Mouse (Mus musculus): Measurements from ENCODE around the gene Fubp3. TPM values are rescaled to one million over a fixed set of nuclear protein-coding genes. Genes with fewer than 3 reads are reported as not detected.

Fubp3 gene
- polyA plus RNA-seq, 1 experiment from 2014 or later = 61.2 TPM

DNA sequence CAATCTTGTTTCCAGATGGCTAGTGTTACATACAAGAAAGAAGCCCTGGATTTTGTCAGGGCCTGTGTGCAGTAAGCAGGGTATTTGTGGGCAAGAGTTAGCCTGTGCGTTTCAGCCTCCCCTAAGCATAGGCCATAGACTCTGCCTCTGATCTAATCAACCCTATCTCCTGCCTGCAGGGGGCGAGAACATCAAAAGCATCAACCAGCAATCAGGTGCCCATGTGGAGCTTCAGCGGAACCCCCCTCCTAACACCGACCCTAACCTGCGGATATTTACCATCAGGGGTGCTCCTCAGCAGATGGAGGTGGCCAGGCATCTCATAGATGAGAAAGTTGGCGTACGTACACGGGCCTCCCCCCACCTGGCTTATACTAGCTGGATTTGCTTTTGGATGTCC, 38.9 kb downstream of the Fubp3 start:
- no peaks in the 10 kb centered on the region for H3K27me3 ChIP-seq (replicated peaks; ENCODE audit: control insufficient read depth, insufficient read depth, low read length)
- H3K36me3 ChIP-seq (ENCODE audit: control insufficient read depth, insufficient read depth, low read length) = peaks cover 37% of the 10 kb centered on the region

GRCm38 (mm10) chr2:31612627-31613026, 40.2 kb downstream of the Fubp3 start:
- Histone ChIP-seq H3K27me3 (replicated peaks; ENCODE audit: control insufficient read depth, insufficient read depth, low read length) (no peaks in the 10 kb centered on the region), H3K9ac (ENCODE audit: low read depth, low read length) (no peak overlapping the region), H3K36me3 (ENCODE audit: control insufficient read depth, insufficient read depth, low read length) (peaks cover 39% of the 10 kb centered on the region), H3K27ac (ENCODE audit: low read length) (no peak overlapping the region), H3K4me3 (ENCODE audit: low read length) (no peak overlapping the region), H3K4me2 (ENCODE audit: low read depth, low read length) (no peak overlapping the region), H3K4me1 (ENCODE audit: control insufficient read depth, insufficient read depth, low read length) (no peaks in the 10 kb centered on the region), H3K9me3 (ENCODE audit: control insufficient read depth, low read length) (no peaks in the 10 kb centered on the region)
- 78% methylated on average over 6 of the region's 6 CpGs for WGBS
- no peak for ATAC-seq

More for the DNA sequence above, 38.9 kb downstream of the Fubp3 start:
- no peak overlapping the region for H3K9ac ChIP-seq (ENCODE audit: low read depth, low read length)
- no peak overlapping the region for H3K4me2 ChIP-seq (ENCODE audit: low read depth, low read length)
- H3K4me3 ChIP-seq (ENCODE audit: low read length) = no peak overlapping the region
- H3K27ac ChIP-seq (ENCODE audit: low read length) = no peak overlapping the region
- no peaks in the 10 kb centered on the region for H3K4me1 ChIP-seq (ENCODE audit: control insufficient read depth, insufficient read depth, low read length)
- no peaks in the 10 kb centered on the region for H3K9me3 ChIP-seq (ENCODE audit: control insufficient read depth, low read length)
- ATAC-seq = no peak
- WGBS = 78% methylated on average over 8 of the region's 8 CpGs

GRCm38 (mm10) chr2:31613781-31614180, 41.3 kb downstream of the Fubp3 start:
- no peaks in the 10 kb centered on the region for H3K27me3 ChIP-seq (replicated peaks; ENCODE audit: control insufficient read depth, insufficient read depth, low read length)
- no peak overlapping the region for H3K9ac ChIP-seq (ENCODE audit: low read depth, low read length)
- H3K9me3 ChIP-seq (ENCODE audit: control insufficient read depth, low read length) = no peaks in the 10 kb centered on the region
- H3K36me3 ChIP-seq (ENCODE audit: control insufficient read depth, insufficient read depth, low read length) = peaks cover 40% of the 10 kb centered on the region
- no peak for ATAC-seq
- H3K4me2 ChIP-seq (ENCODE audit: low read depth, low read length) = no peak overlapping the region
- H3K27ac ChIP-seq (ENCODE audit: low read length) = no peak overlapping the region
- H3K4me3 ChIP-seq (ENCODE audit: low read length) = no peak overlapping the region
- H3K4me1 ChIP-seq (ENCODE audit: control insufficient read depth, insufficient read depth, low read length) = no peaks in the 10 kb centered on the region
- 85% methylated on average over 7 of the region's 7 CpGs for WGBS

- Histone ChIP-seq H3K4me2 (ENCODE audit: low read depth, low read length) (no peak overlapping the region), H3K27ac (ENCODE audit: low read length) (no peak overlapping the region), H3K9me3 (ENCODE audit: control insufficient read depth, low read length) (no peaks in the 10 kb centered on the region), H3K27me3 (replicated peaks; ENCODE audit: control insufficient read depth, insufficient read depth, low read length) (no peaks in the 10 kb centered on the region), H3K9ac (ENCODE audit: low read depth, low read length) (no peak overlapping the region), H3K4me1 (ENCODE audit: control insufficient read depth, insufficient read depth, low read length) (no peaks in the 10 kb centered on the region), H3K36me3 (ENCODE audit: control insufficient read depth, insufficient read depth, low read length) (0 out of 2 replicates have a peak, but pooled peaks cover 17% of the 10 kb centered on the region), H3K4me3 (ENCODE audit: low read length) (no peak overlapping the region)
- WGBS = 79% methylated on average over 14 of the region's 14 CpGs
- no peak for ATAC-seq
These were observed 46.2 kb downstream of the Fubp3 start for GRCm38 (mm10) chr2:31618484-31619161.

DNA sequence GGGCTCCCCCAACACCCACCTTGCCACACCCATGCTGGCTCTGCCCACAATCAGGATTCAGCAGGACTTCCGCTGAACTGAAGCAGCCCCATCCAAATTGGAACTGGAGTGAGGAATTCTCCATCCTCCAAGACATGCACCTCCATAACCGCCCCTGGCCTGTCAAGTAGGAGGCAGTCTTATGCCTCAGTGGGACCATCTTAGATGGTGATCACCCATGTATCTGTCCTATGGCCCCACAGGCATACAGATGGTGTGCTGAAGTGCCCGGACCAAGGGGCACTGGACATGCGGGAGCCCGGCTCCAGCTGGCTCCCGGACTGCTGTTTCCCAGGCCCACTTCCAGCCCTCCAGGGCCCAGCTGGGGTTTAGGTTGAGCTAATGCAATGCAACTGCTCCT, 46.8 kb downstream of the Fubp3 start:
- 87% methylated on average over 6 of the region's 6 CpGs for WGBS
- H3K36me3 ChIP-seq (ENCODE audit: control insufficient read depth, insufficient read depth, low read length) = 0 out of 2 replicates have a peak, but pooled peaks cover 13% of the 10 kb centered on the region
- no peaks in the 10 kb centered on the region for H3K27me3 ChIP-seq (replicated peaks; ENCODE audit: control insufficient read depth, insufficient read depth, low read length)
- H3K4me2 ChIP-seq (ENCODE audit: low read depth, low read length) = no peak overlapping the region
- peaks cover 4% of the 10 kb centered on the region; the same call in 1 of the 2 replicates for H3K9me3 ChIP-seq (ENCODE audit: control insufficient read depth, low read length)
- H3K4me3 ChIP-seq (ENCODE audit: low read length) = no peak overlapping the region
- H3K27ac ChIP-seq (ENCODE audit: low read length) = no peak overlapping the region
- ATAC-seq = no peak
- no peaks in the 10 kb centered on the region for H3K4me1 ChIP-seq (ENCODE audit: control insufficient read depth, insufficient read depth, low read length)
- no peak overlapping the region for H3K9ac ChIP-seq (ENCODE audit: low read depth, low read length)

GRCm38 (mm10) chr2:31633531-31633930, 61.1 kb downstream of the Fubp3 start:
- Histone ChIP-seq H3K9me3 (ENCODE audit: control insufficient read depth, low read length) (no peaks in the 10 kb centered on the region), H3K9ac (ENCODE audit: low read depth, low read length) (no peak overlapping the region), H3K36me3 (ENCODE audit: control insufficient read depth, insufficient read depth, low read length) (no peaks in the 10 kb centered on the region), H3K4me3 (ENCODE audit: low read length) (no peak overlapping the region), H3K27me3 (replicated peaks; ENCODE audit: control insufficient read depth, insufficient read depth, low read length) (peaks cover 70% of the 10 kb centered on the region), H3K27ac (ENCODE audit: low read length) (no peak overlapping the region), H3K4me1 (ENCODE audit: control insufficient read depth, insufficient read depth, low read length) (peaks cover 24% of the 10 kb centered on the region), H3K4me2 (ENCODE audit: low read depth, low read length) (no peak overlapping the region)
- ATAC-seq = no peak
- 51% methylated on average over 3 of the region's 3 CpGs for whole genome bisulfite sequencing

DNA sequence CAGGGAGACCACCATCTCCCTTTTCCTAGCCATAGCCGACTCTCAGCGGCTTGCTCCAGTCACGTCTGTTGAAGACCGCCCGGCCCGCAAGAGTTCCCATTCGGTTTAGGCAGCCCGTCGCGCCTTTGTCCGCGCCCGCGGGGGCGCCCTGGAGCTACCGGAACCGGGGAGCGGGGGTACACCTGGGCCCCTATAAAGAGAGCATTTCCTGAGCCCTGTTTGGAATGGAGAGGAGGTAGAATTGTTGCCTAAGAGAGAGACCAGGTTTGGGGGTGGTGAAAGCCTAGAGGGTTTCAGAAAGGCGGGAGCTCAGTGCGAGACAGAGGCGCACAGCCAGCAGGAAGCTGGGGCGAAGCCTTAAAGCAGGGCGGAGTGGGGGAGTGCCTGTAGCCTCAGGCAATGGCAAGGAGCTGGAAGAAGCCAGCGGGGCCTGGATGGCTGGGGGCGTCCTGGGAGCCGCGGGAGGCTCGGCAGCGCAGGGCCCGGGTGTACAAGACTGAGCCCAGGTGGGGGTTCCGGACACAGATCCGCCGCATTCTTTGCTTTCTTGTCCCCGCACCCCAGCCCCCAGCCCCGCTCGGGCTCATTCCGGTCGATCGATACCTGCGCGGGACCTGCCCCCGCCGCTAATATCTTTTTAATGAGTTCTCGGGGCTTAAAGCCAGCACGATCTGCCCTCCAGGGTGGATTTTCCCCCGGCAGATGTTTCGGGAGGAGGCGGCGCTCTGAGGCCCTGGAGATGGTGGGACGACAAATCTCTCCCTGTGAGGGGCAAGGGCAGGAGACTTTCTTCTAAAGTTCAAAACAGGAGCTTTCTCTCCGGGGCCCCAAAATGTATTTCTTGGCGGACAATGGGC, 63.1 kb downstream of the Fubp3 start:
- ATAC-seq = no peak
- Histone ChIP-seq H3K27ac (ENCODE audit: low read length) (no peak overlapping the region), H3K9me3 (ENCODE audit: control insufficient read depth, low read length) (no peaks in the 10 kb centered on the region), H3K4me2 (ENCODE audit: low read depth, low read length) (peak overlapping the region; percentile 37), H3K4me1 (ENCODE audit: control insufficient read depth, insufficient read depth, low read length) (peaks cover 24% of the 10 kb centered on the region), H3K36me3 (ENCODE audit: control insufficient read depth, insufficient read depth, low read length) (no peaks in the 10 kb centered on the region), H3K27me3 (replicated peaks; ENCODE audit: control insufficient read depth, insufficient read depth, low read length) (peaks cover 90% of the 10 kb centered on the region), H3K4me3 (ENCODE audit: low read length) (peak overlapping the region; percentile 23), H3K9ac (ENCODE audit: low read depth, low read length) (0 out of 2 replicates have a peak overlapping the region, but pooled peaks have one; percentile 11)
- WGBS = under 1% methylated on average over 52 of the region's 52 CpGs

GRCm38 (mm10) chr2:31636138-31636741, 63.8 kb downstream of the Fubp3 start:
- 0 out of 2 replicates have a peak overlapping the region, but pooled peaks have one; percentile 11 for H3K9ac ChIP-seq (ENCODE audit: low read depth, low read length)
- 0% methylated on average over 48 of the region's 48 CpGs for WGBS
- H3K36me3 ChIP-seq (ENCODE audit: control insufficient read depth, insufficient read depth, low read length) = no peaks in the 10 kb centered on the region
- peak overlapping the region; percentile 16; the same call in 1 of the 2 replicates for H3K4me2 ChIP-seq (ENCODE audit: low read depth, low read length)
- peak overlapping the region; percentile 23 for H3K4me3 ChIP-seq (ENCODE audit: low read length)
- no peak for ATAC-seq
- no peaks in the 10 kb centered on the region for H3K9me3 ChIP-seq (ENCODE audit: control insufficient read depth, low read length)
- peaks cover 24% of the 10 kb centered on the region for H3K4me1 ChIP-seq (ENCODE audit: control insufficient read depth, insufficient read depth, low read length)
- peaks cover 95% of the 10 kb centered on the region for H3K27me3 ChIP-seq (replicated peaks; ENCODE audit: control insufficient read depth, insufficient read depth, low read length)
- no peak overlapping the region for H3K27ac ChIP-seq (ENCODE audit: low read length)

GRCm38 (mm10) chr2:31636742-31637141, 64.3 kb downstream of the Fubp3 start:
- WGBS = under 1% methylated on average over 35 of the region's 35 CpGs
- ATAC-seq = no peak
- Histone ChIP-seq H3K9ac (ENCODE audit: low read depth, low read length) (no peak overlapping the region), H3K9me3 (ENCODE audit: control insufficient read depth, low read length) (no peaks in the 10 kb centered on the region), H3K4me3 (ENCODE audit: low read length) (peak overlapping the region; percentile 23), H3K27me3 (replicated peaks; ENCODE audit: control insufficient read depth, insufficient read depth, low read length) (peaks cover 98% of the 10 kb centered on the region), H3K4me1 (ENCODE audit: control insufficient read depth, insufficient read depth, low read length) (peaks cover 24% of the 10 kb centered on the region), H3K4me2 (ENCODE audit: low read depth, low read length) (0 out of 2 replicates have a peak overlapping the region, but pooled peaks have one; percentile 16), H3K36me3 (ENCODE audit: control insufficient read depth, insufficient read depth, low read length) (no peaks in the 10 kb centered on the region), H3K27ac (ENCODE audit: low read length) (no peak overlapping the region)

Data from intestine, embryonic 16.5 days (tissue).